Mouse (Mus musculus): ENCODE results near the gene Tiprl.

Gene Tiprl

DNA sequence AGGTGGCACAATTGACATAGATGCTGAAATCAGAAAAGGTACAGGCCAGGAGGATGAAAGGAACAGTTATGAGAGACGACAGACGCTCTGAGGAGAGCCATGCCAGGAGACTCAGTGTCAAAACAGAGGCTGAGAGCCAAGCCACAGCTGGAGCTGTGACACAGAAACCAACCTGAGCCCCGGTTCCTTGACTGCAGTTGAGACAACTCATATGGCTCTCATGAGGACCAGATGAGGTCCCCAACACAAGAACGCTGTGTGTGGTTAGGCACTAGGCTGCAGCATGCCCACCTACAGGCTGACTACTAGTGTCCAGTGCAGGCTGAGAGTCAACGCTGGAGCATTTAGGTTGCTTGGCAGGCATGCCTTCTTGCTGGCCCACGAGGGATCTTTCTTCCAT, 58.7 kb downstream of the Tiprl start:
- DNase-seq (ENCODE audit: low read depth, low spot score) = no peak

DNA sequence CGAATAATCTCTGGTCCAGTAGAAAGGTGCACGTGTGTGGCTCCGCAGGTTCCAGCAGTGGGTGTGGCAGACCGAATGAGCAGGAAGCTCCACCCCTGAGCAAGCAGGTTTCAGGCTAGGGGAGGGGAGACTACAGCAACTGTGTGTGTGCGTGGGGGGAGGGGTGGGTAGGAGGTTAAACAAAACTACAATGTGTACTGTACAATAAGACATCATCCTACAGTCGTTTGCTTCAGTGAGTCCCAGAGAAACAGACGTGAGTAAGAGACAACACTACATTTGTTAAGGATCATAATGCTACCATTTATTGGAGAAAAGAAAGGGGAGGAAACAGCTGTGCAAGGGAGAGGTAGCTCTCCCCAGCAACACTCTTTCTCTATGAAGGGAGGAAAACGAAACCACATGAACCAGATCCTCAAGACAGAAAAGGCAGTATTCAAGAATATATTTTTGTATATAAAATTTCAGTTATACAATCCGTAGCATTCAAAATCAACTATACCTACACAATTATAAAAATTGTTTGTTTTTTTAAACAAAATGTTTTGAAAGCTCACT, 62.7 kb downstream of the Tiprl start:
- DNase-seq (ENCODE audit: low read depth, low spot score) = no peak

DNA sequence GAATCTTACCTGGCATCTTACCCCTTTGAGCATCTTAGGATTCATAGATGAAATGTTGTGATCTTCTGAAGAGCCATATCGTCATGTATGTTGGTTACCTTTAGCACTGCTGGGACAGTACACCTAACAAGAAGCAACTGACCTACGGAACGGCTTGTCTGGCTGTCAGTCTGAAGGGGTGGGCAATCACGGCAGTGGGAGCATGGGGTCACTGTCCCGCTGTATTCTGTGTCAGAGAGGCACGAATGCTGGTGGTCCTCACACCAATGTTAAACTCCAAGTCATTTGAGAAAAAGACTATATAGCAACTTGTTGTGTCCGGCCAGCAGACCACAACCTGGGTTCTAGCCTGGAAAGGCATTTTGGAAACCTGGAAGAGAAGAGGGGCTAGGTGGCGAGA, 65.5 kb downstream of the Tiprl start:
- no peak for DNase-seq (ENCODE audit: low read depth, low spot score)

DNA sequence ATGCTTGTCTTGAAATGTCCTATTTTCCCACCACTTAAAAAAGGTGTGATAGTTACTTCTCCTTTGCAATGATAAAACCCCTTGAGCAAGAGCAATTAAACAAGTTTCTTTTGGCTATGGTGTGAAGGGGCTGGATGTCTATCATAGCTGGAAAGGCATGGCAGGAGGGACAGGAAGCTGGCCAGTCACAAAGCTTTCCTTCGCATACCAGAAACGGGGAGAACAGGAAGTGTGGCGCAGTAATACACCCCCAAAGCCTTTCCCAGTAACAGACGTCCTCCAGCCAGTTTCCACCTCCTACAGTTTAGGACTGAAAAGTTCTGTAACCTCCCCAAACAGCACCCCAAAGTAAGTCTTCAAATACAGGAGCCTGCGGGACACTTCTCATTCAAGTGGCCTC, 66.6 kb downstream of the Tiprl start:
- DNase-seq (ENCODE audit: low read depth, low spot score) = no peak

DNA sequence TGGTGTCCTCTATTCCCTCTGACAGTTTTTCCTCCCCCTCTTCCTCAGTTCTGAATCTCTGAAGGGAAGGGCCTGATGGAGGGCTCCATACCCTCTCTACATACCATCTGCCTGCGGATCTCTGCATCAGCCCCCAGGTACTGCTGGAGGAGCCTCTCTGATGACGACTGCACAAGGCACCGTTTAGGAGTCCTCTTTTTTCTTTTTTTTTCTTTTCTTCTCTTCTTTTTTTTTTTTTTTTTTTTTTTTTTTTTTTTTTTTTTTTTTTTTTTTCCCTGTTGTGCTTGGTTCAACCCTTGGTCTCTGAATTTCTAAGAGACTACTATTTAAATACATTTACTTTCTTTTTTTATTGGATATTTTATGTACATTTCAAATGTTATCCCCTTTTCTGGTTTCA, 67.3 kb downstream of the Tiprl start:
- DNase-seq (ENCODE audit: low read depth, low spot score) = no peak

DNA sequence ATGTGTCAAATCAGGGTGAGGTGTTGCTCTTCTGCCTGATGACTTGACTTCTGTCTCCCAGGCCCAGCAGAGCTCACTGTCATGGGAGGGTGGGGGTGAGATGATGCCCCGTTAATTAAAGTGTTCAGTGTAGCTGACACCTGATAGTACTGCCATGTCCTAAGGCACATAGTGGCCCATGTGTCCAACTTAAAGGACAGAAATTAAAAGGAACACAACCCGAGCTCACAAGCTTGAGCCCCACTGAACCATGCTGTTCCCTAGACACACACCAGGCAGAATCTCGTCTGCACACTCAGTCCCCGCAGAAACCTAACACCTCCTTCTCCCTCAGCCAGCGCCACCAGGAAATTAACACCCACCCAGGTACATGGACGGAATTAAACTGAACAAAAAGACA, 71.9 kb downstream of the Tiprl start:
- no peak for DNase-seq (ENCODE audit: low read depth, low spot score)

All from retina, adult 2 months (tissue).